Mouse (Mus musculus) kidney, postnatal 0 days (tissue): ENCODE results near the gene S100a6. TPM values are rescaled to one million over a fixed set of nuclear protein-coding genes. Genes with fewer than 3 reads are reported as not detected.
A peak's percentile ranks its signal among the peaks of the same experiment; 100 is the strongest.

ENCODE experiments used
- ATAC-seq: fragments of 200-750 bp; cut with Nextera tagmentation; replicated peaks from 2 replicates; pipeline ENCODE4 v1.8.0; 2017; ENCODE audit warnings: low read depth, moderate number of reproducible peaks, moderate TSS enrichment, moderate library complexity; ENCODE audit not compliant: low FRiP score
- DNase-seq: peaks from one replicate; pipeline ENCODE4 v3.0.0-alpha.2; 2016; ENCODE audit warnings: low spot score
- H3K27ac ChIP-seq: fragments of 300-500 bp; sonication (generic); 2 replicates; pipeline ENCODE4 v1.5.1; 2014; ENCODE audit warnings: mild to moderate bottlenecking
- H3K27me3 ChIP-seq: fragments of 300-500 bp; sonication (generic); 2 replicates; pipeline ENCODE4 v1.6.1; 2014; ENCODE audit warnings: low read length, mixed read lengths; ENCODE audit not compliant: insufficient read depth
- H3K36me3 ChIP-seq: fragments of 300-500 bp; sonication (generic); 2 replicates; pipeline ENCODE4 v1.6.1; 2014; ENCODE audit warnings: low read length, mixed read lengths; ENCODE audit not compliant: insufficient read depth
- H3K4me1 ChIP-seq: fragments of 300-500 bp; sonication (generic); replicated peaks from 2 replicates; pipeline ENCODE4 v1.6.1; 2014; ENCODE audit warnings: antibody characterized with exemption, low read length, mixed read lengths; ENCODE audit not compliant: insufficient read depth
- H3K4me2 ChIP-seq: fragments of 300-500 bp; sonication (generic); 2 replicates; pipeline ENCODE4 v1.6.1; 2014; ENCODE audit warnings: mild to moderate bottlenecking, low read length, moderate library complexity, mixed read lengths
- H3K4me3 ChIP-seq: fragments of 300-500 bp; sonication (generic); replicated peaks from 2 replicates; pipeline ENCODE4 v1.5.1; 2014; ENCODE audit warnings: low read depth, low read length
- H3K9ac ChIP-seq: fragments of 300-500 bp; sonication (generic); 2 replicates; pipeline ENCODE4 v1.6.1; 2014; ENCODE audit warnings: low read depth, low read length
- H3K9me3 ChIP-seq: fragments of 300-500 bp; sonication (generic); replicated peaks from 2 replicates; pipeline ENCODE4 v1.6.1; 2016; ENCODE audit warnings: low read length, inconsistent platforms, mixed read lengths
- CTCF ChIP-seq: IDR thresholded peaks from 2 replicates; pipeline ENCODE4 v1.5.1; 2016; ENCODE audit warnings: antibody characterized with exemption, low read depth, mild to moderate bottlenecking, moderate library complexity
- WGBS: fragments of 180-500 bp; shearing (Covaris S2); extraction: QIAGEN DNeasy Blood & Tissue Kit; methylation state at CpG from one replicate; pipeline ENCODE4 v1.1.7; 2014; 5-methylcytosine and 5-hydroxymethylcytosine counted together
- polyA plus RNA-seq: library from polyadenylated mRNA; unstranded; fragments of >200 nt; fragmentation: Nextera tagmentation; extraction: Ambion mirVana; gene quantifications from 2 replicates; pipeline ENCODE4 v1.2.1, GENCODE M21; 2015

Gene S100a6
- polyA plus RNA-seq, 1 experiment from 2014 or later, result 525 TPM

GRCm38 (mm10) chr3:90657405-90657804 is 44.7 kb downstream of the S100a6 start:
- no peak overlapping the region for H3K4me3 ChIP-seq
- ATAC-seq, result no peak
- no peaks in the 10 kb centered on the region for H3K9me3 ChIP-seq
- no peak overlapping the region for H3K9ac ChIP-seq
- peak; percentile 4 for DNase-seq
- WGBS, result 65% methylated on average over 4 of the region's 4 CpGs
- H3K4me2 ChIP-seq, result no peak overlapping the region
- H3K36me3 ChIP-seq, result no peaks in the 10 kb centered on the region
- H3K27ac ChIP-seq, result no peak overlapping the region
- TF ChIP-seq CTCF, result peak; percentile 36; the same call in 1 of the 2 replicates
- H3K27me3 ChIP-seq, result no peaks in the 10 kb centered on the region
- no peaks in the 10 kb centered on the region for H3K4me1 ChIP-seq

- no peak overlapping the region for H3K4me3 ChIP-seq
- no peaks in the 10 kb centered on the region for H3K36me3 ChIP-seq
- H3K27me3 ChIP-seq, result no peaks in the 10 kb centered on the region
- ATAC-seq, result no peak
- TF ChIP-seq CTCF, result no peak
- no peaks in the 10 kb centered on the region for H3K4me1 ChIP-seq
- H3K27ac ChIP-seq, result no peak overlapping the region
- no peak overlapping the region for H3K9ac ChIP-seq
- DNase-seq, result no peak
- H3K9me3 ChIP-seq, result no peaks in the 10 kb centered on the region
- H3K4me2 ChIP-seq, result no peak overlapping the region
Measured at GRCm38 (mm10) chr3:90659364-90660044, 46.8 kb downstream of the S100a6 start.

DNA sequence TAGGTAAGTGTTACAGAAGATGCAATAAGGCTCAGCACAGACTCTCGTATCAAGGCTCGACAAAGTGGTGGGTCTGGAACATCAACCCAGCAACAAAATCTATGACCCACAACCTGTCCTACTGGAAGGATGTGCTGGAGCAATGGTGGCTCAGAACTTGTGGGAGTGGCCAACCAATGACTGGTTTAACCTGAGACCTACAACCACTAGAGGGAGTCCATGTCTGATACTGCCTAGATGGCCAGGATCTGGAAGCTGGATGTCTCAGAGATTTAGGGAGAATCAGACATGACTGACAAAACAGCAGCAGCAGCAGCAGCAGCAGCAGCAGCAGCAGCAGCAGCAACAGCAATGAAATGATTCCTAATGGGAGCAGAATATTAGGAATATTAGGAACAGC is 51.5 kb downstream of the S100a6 start:
- no peak overlapping the region for H3K9ac ChIP-seq
- H3K27ac ChIP-seq, result no peak overlapping the region
- no peaks in the 10 kb centered on the region for H3K36me3 ChIP-seq
- no peaks in the 10 kb centered on the region for H3K27me3 ChIP-seq
- whole genome bisulfite sequencing, result 73% methylated on average over 2 of the region's 2 CpGs
- DNase-seq, result peak; percentile 33
- no peaks in the 10 kb centered on the region for H3K9me3 ChIP-seq
- no peak overlapping the region for H3K4me2 ChIP-seq
- no peaks in the 10 kb centered on the region for H3K4me1 ChIP-seq
- TF ChIP-seq CTCF, result peak; percentile 65
- ATAC-seq, result no peak
- H3K4me3 ChIP-seq, result no peak overlapping the region

DNA sequence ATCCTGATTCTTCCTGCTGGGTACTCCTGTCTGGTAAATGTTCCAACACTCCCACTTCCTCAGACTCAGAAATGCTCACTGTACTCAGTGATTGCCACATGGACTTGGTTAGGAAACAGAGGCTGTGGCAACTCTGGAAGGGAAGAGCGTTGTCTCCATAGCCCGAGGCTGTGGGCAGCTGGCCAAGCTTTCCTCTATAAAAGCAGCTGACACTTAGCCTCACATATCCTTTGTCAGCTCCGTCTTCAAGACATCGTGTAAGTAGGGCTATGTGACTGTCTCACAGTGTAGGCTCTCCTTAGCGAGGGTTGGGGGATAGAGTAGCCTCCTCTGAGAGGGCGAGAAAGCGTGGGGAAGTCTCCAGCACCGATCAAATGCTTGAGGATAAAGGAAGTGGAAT is 56.2 kb downstream of the S100a6 start, which contains the start of gene S100a8:
S100a8 (plus strand) TSS at position 133 of the 400 bp plus-strand sequence.
- H3K27ac ChIP-seq, result no peak within 1 kb of the TSS
- no peak for ATAC-seq
- no peaks in the 10 kb centered on the region for H3K4me1 ChIP-seq
- H3K27me3 ChIP-seq, result no peaks in the 10 kb centered on the region
- no peaks in the 10 kb centered on the region for H3K9me3 ChIP-seq
- H3K4me2 ChIP-seq, result no peak within 1 kb of the TSS
- H3K4me3 ChIP-seq, result no peak within 1 kb of the TSS
- H3K9ac ChIP-seq, result no peak within 1 kb of the TSS
- no peak for TF ChIP-seq CTCF
- DNase-seq, result no peak
- no peaks in the 10 kb centered on the region for H3K36me3 ChIP-seq
- WGBS, result 60% methylated on average over 8 of the region's 8 CpGs

Other genes with a start within 250 kb of the S100a6 start
- gene Slc27a3, start 222.9 kb upstream of the S100a6 start, polyA plus RNA-seq, result 15.1 and 16.1 TPM in 2 replicates
- gene Ints3, start 179.3 kb upstream of the S100a6 start, polyA plus RNA-seq, result 17.0 and 17.9 TPM in 2 replicates
- gene Npr1, start 147.0 kb upstream of the S100a6 start, polyA plus RNA-seq, result 16.7 and 17.1 TPM in 2 replicates
- gene Ilf2, start 136.8 kb upstream of the S100a6 start, polyA plus RNA-seq, result 118 and 134 TPM in 2 replicates
- 76.1 and 79.6 TPM in 2 replicates for gene Snapin, start 121.8 kb upstream of the S100a6 start, polyA plus RNA-seq
- gene Chtop, start 103.4 kb upstream of the S100a6 start, polyA plus RNA-seq, result 122 and 126 TPM in 2 replicates
- gene S100a1, start 98.5 kb upstream of the S100a6 start, polyA plus RNA-seq, result 336 and 353 TPM in 2 replicates
- 72.2 and 78.5 TPM in 2 replicates for gene S100a13, start 98.4 kb upstream of the S100a6 start, polyA plus RNA-seq
- gene S100a14, start 86.0 kb upstream of the S100a6 start, polyA plus RNA-seq, result 10.2 and 12.5 TPM in 2 replicates
- 242 and 252 TPM in 2 replicates for gene S100a16, start 75.6 kb upstream of the S100a6 start, polyA plus RNA-seq
- gene S100a3, start 52.3 kb upstream of the S100a6 start, polyA plus RNA-seq, result 0.15 and 0.16 TPM in 2 replicates
- gene S100a2, start 22.6 kb upstream of the S100a6 start, polyA plus RNA-seq, result not detected in 2 replicates
- gene Gm42674, start 11.0 kb upstream of the S100a6 start, polyA plus RNA-seq, result not detected in 2 replicates
- gene S100a4, start 9.1 kb upstream of the S100a6 start, polyA plus RNA-seq, result 11.5 and 18.3 TPM in 2 replicates
- gene S100a5, start 4.4 kb upstream of the S100a6 start, polyA plus RNA-seq, result 0.77 and 1.4 TPM in 2 replicates
- 0.14 TPM in 1 of 2 replicates, not detected in the other for gene S100a7a, start 41.1 kb downstream of the S100a6 start, polyA plus RNA-seq
- 65.2 and 69.2 TPM in 2 replicates for gene S100a8, start 56.1 kb downstream of the S100a6 start, polyA plus RNA-seq
- gene S100a9, start 82.8 kb downstream of the S100a6 start, polyA plus RNA-seq, result 42.4 and 42.6 TPM in 2 replicates
- gene Pglyrp4, start 114.0 kb downstream of the S100a6 start, polyA plus RNA-seq, result 0.07 TPM in 1 of 2 replicates, not detected in the other
- not detected in 2 replicates for gene Gm5849, start 165.0 kb downstream of the S100a6 start, polyA plus RNA-seq